Mouse (Mus musculus): ENCODE data around the gene Ccl17. TPM values are rescaled to one million over a fixed set of nuclear protein-coding genes. Genes with fewer than 3 reads are reported as not detected.
A peak's percentile ranks its signal among the peaks of the same experiment; 100 is the strongest.

Ccl17 gene
- polyA plus RNA-seq (2015; fragmentation: Nextera tagmentation; extraction: Ambion mirVana) = not detected in 2 replicates

GRCm38 (mm10) chr8:94810153-94810552 is at the start of gene Ccl17:
Gene Ccl17 (plus strand): TSS chr8:94810453.
- no peaks in the 10 kb centered on the region for H3K36me3 ChIP-seq
- ATAC-seq (ENCODE audit: insufficient number of reproducible peaks, insufficient read depth, low FRiP score, low TSS enrichment, low read depth) = no peak
- H3K27ac ChIP-seq = no peak within 1 kb of the TSS
- WGBS = 58% methylated on average over 3 of the region's 3 CpGs
- H3K4me1 ChIP-seq = 0 out of 2 replicates have a peak, but pooled peaks cover 3% of the 10 kb centered on the region
- H3K4me2 ChIP-seq = no peak within 1 kb of the TSS
- H3K9ac ChIP-seq = no peak within 1 kb of the TSS
- no peak within 1 kb of the TSS for H3K4me3 ChIP-seq
- H3K9me3 ChIP-seq = no peaks in the 10 kb centered on the region
- H3K27me3 ChIP-seq = no peaks in the 10 kb centered on the region

GRCm38 (mm10) chr8:94767035-94767434 is 43.2 kb upstream of the Ccl17 start:
- Histone ChIP-seq H3K9me3 (no peaks in the 10 kb centered on the region), H3K27ac (no peak overlapping the region), H3K4me2 (no peak overlapping the region), H3K27me3 (peaks cover 25% of the 10 kb centered on the region), H3K4me3 (no peak overlapping the region), H3K9ac (no peak overlapping the region), H3K4me1 (peaks cover 12% of the 10 kb centered on the region), H3K36me3 (no peaks in the 10 kb centered on the region)
- no peak for ATAC-seq (ENCODE audit: insufficient number of reproducible peaks, insufficient read depth, low FRiP score, low TSS enrichment, low read depth)
- WGBS = 69% methylated on average over 9 of the region's 9 CpGs

DNA sequence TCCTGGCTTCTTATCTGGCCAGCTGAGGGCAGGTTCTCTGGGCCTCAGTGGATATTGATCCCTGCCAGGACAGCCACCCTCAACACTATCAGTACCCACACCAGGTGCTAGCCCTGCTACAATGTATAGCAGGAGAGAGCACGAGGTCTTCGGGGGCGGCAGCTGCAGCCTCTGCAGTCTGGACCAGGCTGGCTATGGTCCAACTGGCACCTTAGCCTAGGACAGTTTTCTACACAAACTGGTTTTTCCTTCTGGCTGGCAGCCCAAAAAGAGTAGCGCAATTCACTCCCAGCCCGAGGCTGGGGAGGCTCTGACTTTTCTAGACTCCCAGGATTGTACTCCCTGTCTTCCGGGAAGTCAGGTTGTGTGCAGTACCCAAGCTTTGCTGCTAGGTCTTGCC is 39.3 kb upstream of the Ccl17 start:
- Histone ChIP-seq H3K36me3 (no peaks in the 10 kb centered on the region), H3K4me1 (peaks cover 34% of the 10 kb centered on the region), H3K27ac (peak overlapping the region; percentile 55), H3K9me3 (no peaks in the 10 kb centered on the region), H3K27me3 (peaks cover 56% of the 10 kb centered on the region), H3K4me2 (peak overlapping the region; percentile 92; the same call in 1 of the 2 replicates), H3K9ac (no peak overlapping the region), H3K4me3 (no peak overlapping the region)
- WGBS = 47% methylated on average over 6 of the region's 6 CpGs
- ATAC-seq (ENCODE audit: insufficient number of reproducible peaks, insufficient read depth, low FRiP score, low TSS enrichment, low read depth) = peak; percentile 64; the same call in 1 of the 2 replicates

DNA sequence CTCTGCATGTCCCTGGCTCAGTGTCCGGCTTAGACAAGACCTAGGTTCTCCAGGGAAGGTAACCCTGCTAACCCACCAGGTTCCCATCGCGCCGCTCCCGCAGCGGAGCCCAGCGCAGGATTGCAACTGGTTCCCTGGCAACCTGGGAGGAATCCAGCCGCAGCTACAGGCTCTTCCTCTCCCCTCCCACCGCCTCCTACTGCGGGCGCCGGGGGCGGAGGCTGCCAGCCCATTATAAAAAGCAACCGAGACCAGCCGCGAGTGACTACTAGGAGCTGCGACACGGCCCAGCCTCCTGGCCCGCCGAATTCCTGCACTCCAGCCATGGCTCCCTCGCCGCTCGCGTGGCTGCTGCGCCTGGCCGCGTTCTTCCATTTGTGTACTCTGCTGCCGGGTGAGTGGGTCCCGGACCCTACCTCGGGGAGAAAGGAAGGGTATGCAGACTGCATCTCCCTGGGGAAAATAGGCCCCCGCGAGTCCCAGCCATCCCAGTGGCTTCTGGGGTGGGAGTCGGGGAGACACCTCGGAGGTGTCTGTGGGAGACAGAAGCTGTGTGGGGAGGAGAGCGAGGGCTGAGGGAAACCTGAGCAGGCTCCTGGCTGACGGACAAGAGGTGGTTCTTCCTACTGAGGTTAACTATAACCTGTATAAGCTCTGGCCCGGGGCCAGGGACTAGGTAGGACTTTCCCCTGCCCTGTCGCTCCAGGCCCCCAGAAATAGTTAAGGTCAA is 38.1 kb upstream of the Ccl17 start, which contains the start of gene Cx3cl1:
Cx3cl1 (plus strand) TSS at position 69 of the 730 bp plus-strand sequence.
- H3K27me3 ChIP-seq = peaks cover 56% of the 10 kb centered on the region
- ATAC-seq (ENCODE audit: insufficient number of reproducible peaks, insufficient read depth, low FRiP score, low TSS enrichment, low read depth) = peak; percentile 83; the same call in 1 of the 2 replicates
- H3K9ac ChIP-seq = peak within 1 kb of the TSS; percentile 80
- peaks cover 34% of the 10 kb centered on the region for H3K4me1 ChIP-seq
- peak within 1 kb of the TSS; percentile 92 for H3K4me2 ChIP-seq
- no peaks in the 10 kb centered on the region for H3K9me3 ChIP-seq
- H3K27ac ChIP-seq = peak within 1 kb of the TSS; percentile 57
- no peaks in the 10 kb centered on the region for H3K36me3 ChIP-seq
- under 1% methylated on average over 38 of the region's 38 CpGs for WGBS
- peak within 1 kb of the TSS; percentile 55 for H3K4me3 ChIP-seq

GRCm38 (mm10) chr8:94773048-94773447 is 37.2 kb upstream of the Ccl17 start:
- H3K27me3 ChIP-seq = peaks cover 56% of the 10 kb centered on the region
- ATAC-seq (ENCODE audit: insufficient number of reproducible peaks, insufficient read depth, low FRiP score, low TSS enrichment, low read depth) = no peak
- 44% methylated on average over 6 of the region's 6 CpGs for WGBS
- H3K4me1 ChIP-seq = peaks cover 36% of the 10 kb centered on the region
- no peak overlapping the region for H3K9ac ChIP-seq
- no peaks in the 10 kb centered on the region for H3K36me3 ChIP-seq
- H3K4me3 ChIP-seq = peak overlapping the region; percentile 55; the same call in 1 of the 2 replicates
- H3K4me2 ChIP-seq = peak overlapping the region; percentile 92
- no peaks in the 10 kb centered on the region for H3K9me3 ChIP-seq
- no peak overlapping the region for H3K27ac ChIP-seq

DNA sequence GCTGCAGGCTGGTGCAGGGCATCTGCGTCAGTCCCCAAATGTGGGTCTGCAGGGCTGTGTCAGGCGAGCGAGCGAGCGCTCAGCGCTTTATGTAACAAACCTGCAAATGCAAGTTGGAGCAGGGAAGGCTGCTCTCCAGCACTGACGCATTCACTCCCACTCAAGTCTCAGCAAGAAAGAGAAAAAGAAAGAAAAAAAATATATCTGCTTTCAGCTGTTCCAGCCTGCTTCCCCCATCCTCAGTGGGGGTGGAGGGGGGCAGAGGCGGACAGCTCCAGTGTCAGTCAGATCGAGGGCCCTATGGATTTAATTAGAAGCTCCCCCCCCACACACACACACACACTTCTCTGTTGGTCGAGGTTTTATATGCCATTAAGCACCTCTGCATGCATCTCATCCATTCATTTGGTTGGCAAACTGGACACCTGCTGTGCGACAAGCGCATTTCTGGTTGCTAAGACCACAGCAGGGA is 36.5 kb upstream of the Ccl17 start:
- H3K9me3 ChIP-seq = no peaks in the 10 kb centered on the region
- 0 out of 2 replicates have a peak overlapping the region, but pooled peaks have one; percentile 7 for H3K27ac ChIP-seq
- H3K4me1 ChIP-seq = peaks cover 43% of the 10 kb centered on the region
- H3K4me3 ChIP-seq = no peak overlapping the region
- WGBS = 15% methylated on average over 12 of the region's 12 CpGs
- no peaks in the 10 kb centered on the region for H3K36me3 ChIP-seq
- H3K4me2 ChIP-seq = peak overlapping the region; percentile 92
- H3K27me3 ChIP-seq = peaks cover 56% of the 10 kb centered on the region
- no peak overlapping the region for H3K9ac ChIP-seq
- no peak for ATAC-seq (ENCODE audit: insufficient number of reproducible peaks, insufficient read depth, low FRiP score, low TSS enrichment, low read depth)

DNA sequence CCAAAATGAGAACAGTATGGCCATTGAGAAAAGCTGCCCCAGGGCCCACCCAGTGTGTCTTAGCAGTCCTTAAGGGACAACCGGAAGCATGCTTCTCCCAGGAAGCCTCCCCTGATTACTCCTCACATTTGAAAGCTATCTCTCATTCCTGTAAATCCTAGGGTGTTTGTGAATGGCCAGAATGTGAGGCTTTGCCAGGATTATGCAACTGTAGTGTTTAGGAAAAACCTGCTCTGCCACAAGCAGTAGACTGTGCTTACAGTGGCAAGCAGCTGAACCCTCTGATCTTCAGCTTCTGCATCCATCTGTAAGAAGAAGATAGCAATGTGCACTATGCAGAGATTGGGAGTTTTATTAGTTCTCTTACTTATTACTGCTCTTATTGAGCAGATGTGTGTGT is 35.7 kb upstream of the Ccl17 start:
- ATAC-seq (ENCODE audit: insufficient number of reproducible peaks, insufficient read depth, low FRiP score, low TSS enrichment, low read depth) = no peak
- no peaks in the 10 kb centered on the region for H3K36me3 ChIP-seq
- H3K27me3 ChIP-seq = peaks cover 55% of the 10 kb centered on the region
- H3K4me2 ChIP-seq = no peak overlapping the region
- no peak overlapping the region for H3K4me3 ChIP-seq
- no peak overlapping the region for H3K27ac ChIP-seq
- peaks cover 50% of the 10 kb centered on the region for H3K4me1 ChIP-seq
- no peaks in the 10 kb centered on the region for H3K9me3 ChIP-seq
- no peak overlapping the region for H3K9ac ChIP-seq
- whole genome bisulfite sequencing = 73% methylated on average over 1 of the region's 1 CpGs

GRCm38 (mm10) chr8:94776346-94776745 is 33.9 kb upstream of the Ccl17 start:
- no peak overlapping the region for H3K4me2 ChIP-seq
- peaks cover 37% of the 10 kb centered on the region for H3K27me3 ChIP-seq
- 66% methylated on average over 2 of the region's 2 CpGs for WGBS

GRCm38 (mm10) chr8:94778036-94778435 is 32.2 kb upstream of the Ccl17 start:
- Histone ChIP-seq H3K27ac (peak overlapping the region; percentile 33; the same call in 1 of the 2 replicates), H3K36me3 (no peaks in the 10 kb centered on the region), H3K4me1 (peaks cover 37% of the 10 kb centered on the region), H3K27me3 (peaks cover 21% of the 10 kb centered on the region), H3K9ac (0 out of 2 replicates have a peak overlapping the region, but pooled peaks have one; percentile 27), H3K4me3 (no peak overlapping the region), H3K9me3 (no peaks in the 10 kb centered on the region), H3K4me2 (no peak overlapping the region)
- ATAC-seq (ENCODE audit: insufficient number of reproducible peaks, insufficient read depth, low FRiP score, low TSS enrichment, low read depth) = no peak
- WGBS = 58% methylated on average over 10 of the region's 10 CpGs

More at GRCm38 (mm10) chr8:94776346-94776745, 33.9 kb upstream of the Ccl17 start:
- no peak overlapping the region for H3K27ac ChIP-seq
- H3K36me3 ChIP-seq = no peaks in the 10 kb centered on the region
- ATAC-seq (ENCODE audit: insufficient number of reproducible peaks, insufficient read depth, low FRiP score, low TSS enrichment, low read depth) = no peak
- H3K4me3 ChIP-seq = no peak overlapping the region
- H3K9ac ChIP-seq = no peak overlapping the region
- no peaks in the 10 kb centered on the region for H3K9me3 ChIP-seq
- H3K4me1 ChIP-seq = peaks cover 44% of the 10 kb centered on the region

DNA sequence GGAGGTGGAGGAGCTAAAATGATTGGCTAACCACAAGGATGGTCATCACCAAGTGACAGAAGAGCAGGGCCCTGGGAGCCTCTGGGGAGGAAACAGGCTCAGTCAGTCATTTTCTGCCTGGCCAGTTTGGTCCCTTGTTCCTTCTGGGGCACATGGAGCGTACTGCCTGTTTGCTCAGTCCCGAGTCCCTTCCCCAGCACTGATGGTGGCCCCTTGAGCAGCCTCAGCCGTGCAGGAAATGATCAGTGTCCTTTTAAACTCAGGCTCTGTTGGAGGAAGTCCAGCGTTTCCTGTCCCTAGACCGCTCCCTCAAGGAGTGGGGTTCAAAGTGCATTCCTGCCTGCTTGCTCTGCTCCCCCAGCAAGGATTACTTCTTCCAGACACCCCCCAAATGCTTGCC is 31.8 kb upstream of the Ccl17 start:
- Histone ChIP-seq H3K27me3 (peaks cover 17% of the 10 kb centered on the region), H3K9me3 (no peaks in the 10 kb centered on the region), H3K4me1 (peaks cover 32% of the 10 kb centered on the region), H3K4me3 (no peak overlapping the region), H3K4me2 (no peak overlapping the region), H3K27ac (peak overlapping the region; percentile 33; the same call in 1 of the 2 replicates), H3K9ac (peak overlapping the region; percentile 27; the same call in 1 of the 2 replicates), H3K36me3 (no peaks in the 10 kb centered on the region)
- no peak; the same call in 1 of the 2 replicates for ATAC-seq (ENCODE audit: insufficient number of reproducible peaks, insufficient read depth, low FRiP score, low TSS enrichment, low read depth)
- WGBS = 36% methylated on average over 5 of the region's 5 CpGs

GRCm38 (mm10) chr8:94778895-94779533 is 31.2 kb upstream of the Ccl17 start:
- Histone ChIP-seq H3K9ac (peak overlapping the region; percentile 27; the same call in 1 of the 2 replicates), H3K4me3 (no peak overlapping the region), H3K4me1 (peaks cover 28% of the 10 kb centered on the region), H3K9me3 (no peaks in the 10 kb centered on the region), H3K36me3 (no peaks in the 10 kb centered on the region), H3K27me3 (peaks cover 11% of the 10 kb centered on the region), H3K4me2 (no peak overlapping the region), H3K27ac (no peak overlapping the region)
- ATAC-seq (ENCODE audit: insufficient number of reproducible peaks, insufficient read depth, low FRiP score, low TSS enrichment, low read depth) = no peak
- WGBS = 59% methylated on average over 10 of the region's 10 CpGs
